Mouse (Mus musculus): ENCODE measurements at regions not wholly inside any gene's neighbourhood (a gene's known extent, or its start where the extent isn't known, plus 50 kb on each side); places are given as distances from the start of the nearest gene placed in this dataset.

- Histone ChIP-seq H3K4me3 (ENCODE audit: control insufficient read depth, low read depth, low read length) (no peak overlapping the region), H3K4me1 (ENCODE audit: control insufficient read depth, insufficient read depth, low read length) (no peaks in the 10 kb centered on the region), H3K27me3 (ENCODE audit: control insufficient read depth, insufficient read depth, low read length) (no peaks in the 10 kb centered on the region), H3K27ac (ENCODE audit: control insufficient read depth, insufficient read depth, low read depth, low read length) (no peak overlapping the region), H3K36me3 (ENCODE audit: control insufficient read depth, insufficient read depth, low read length) (no peaks in the 10 kb centered on the region)
- TF ChIP-seq CTCF (IDR thresholded peaks at IDR 0.05; ENCODE audit: control insufficient read depth, insufficient read depth, insufficient replicate concordance, low read depth, low read length) = peak; percentile 16; the same call in 1 of the 2 replicates
- TF ChIP-seq POLR2A (IDR thresholded peaks at IDR 0.05; ENCODE audit: control insufficient read depth, low read depth, low read length) = no peak
Measured at GRCm38 (mm10) chr1:185814901-185815300, 302.2 kb downstream of the Lyplal1 start.

- no peaks in the 10 kb centered on the region for H3K4me1 ChIP-seq (ENCODE audit: control insufficient read depth, insufficient read depth, low read length)
- no peaks in the 10 kb centered on the region for H3K36me3 ChIP-seq (ENCODE audit: control insufficient read depth, insufficient read depth, low read length)
- no peaks in the 10 kb centered on the region for H3K27me3 ChIP-seq (ENCODE audit: control insufficient read depth, insufficient read depth, low read length)
- no peak overlapping the region for H3K27ac ChIP-seq (ENCODE audit: control insufficient read depth, insufficient read depth, low read depth, low read length)
- no peak overlapping the region for H3K4me3 ChIP-seq (ENCODE audit: control insufficient read depth, low read depth, low read length)
- TF ChIP-seq POLR2A (IDR thresholded peaks at IDR 0.05; ENCODE audit: control insufficient read depth, low read depth, low read length) = no peak
Measured at GRCm38 (mm10) chr1:185819044-185819443, 298.1 kb downstream of the Lyplal1 start.

- no peaks in the 10 kb centered on the region for H3K4me1 ChIP-seq (ENCODE audit: control insufficient read depth, insufficient read depth, low read length)
- H3K4me3 ChIP-seq (ENCODE audit: control insufficient read depth, low read depth, low read length) = no peak overlapping the region
- no peak for TF ChIP-seq POLR2A (IDR thresholded peaks at IDR 0.05; ENCODE audit: control insufficient read depth, low read depth, low read length)
- TF ChIP-seq CTCF (IDR thresholded peaks at IDR 0.05; ENCODE audit: control insufficient read depth, insufficient read depth, insufficient replicate concordance, low read depth, low read length) = no peak
- H3K27ac ChIP-seq (ENCODE audit: control insufficient read depth, insufficient read depth, low read depth, low read length) = no peak overlapping the region
- no peaks in the 10 kb centered on the region for H3K27me3 ChIP-seq (ENCODE audit: control insufficient read depth, insufficient read depth, low read length)
- H3K36me3 ChIP-seq (ENCODE audit: control insufficient read depth, insufficient read depth, low read length) = no peaks in the 10 kb centered on the region
Measured at GRCm38 (mm10) chr1:185822241-185822640, 294.9 kb downstream of the Lyplal1 start.

- H3K4me1 ChIP-seq (ENCODE audit: control insufficient read depth, insufficient read depth, low read length) = no peaks in the 10 kb centered on the region
- H3K4me3 ChIP-seq (ENCODE audit: control insufficient read depth, low read depth, low read length) = no peak overlapping the region
- no peaks in the 10 kb centered on the region for H3K36me3 ChIP-seq (ENCODE audit: control insufficient read depth, insufficient read depth, low read length)
- H3K27ac ChIP-seq (ENCODE audit: control insufficient read depth, insufficient read depth, low read depth, low read length) = no peak overlapping the region
- no peaks in the 10 kb centered on the region for H3K27me3 ChIP-seq (ENCODE audit: control insufficient read depth, insufficient read depth, low read length)
- TF ChIP-seq POLR2A (IDR thresholded peaks at IDR 0.05; ENCODE audit: control insufficient read depth, low read depth, low read length) (no peak), CTCF (IDR thresholded peaks at IDR 0.05; ENCODE audit: control insufficient read depth, insufficient read depth, insufficient replicate concordance, low read depth, low read length) (no peak)
Measured at GRCm38 (mm10) chr1:185823226-185823625, 293.9 kb downstream of the Lyplal1 start.

GRCm38 (mm10) chr1:185823956-185824355 is 293.2 kb downstream of the Lyplal1 start:
- no peak overlapping the region for H3K27ac ChIP-seq (ENCODE audit: control insufficient read depth, insufficient read depth, low read depth, low read length)
- no peaks in the 10 kb centered on the region for H3K36me3 ChIP-seq (ENCODE audit: control insufficient read depth, insufficient read depth, low read length)
- no peaks in the 10 kb centered on the region for H3K4me1 ChIP-seq (ENCODE audit: control insufficient read depth, insufficient read depth, low read length)
- no peak overlapping the region for H3K4me3 ChIP-seq (ENCODE audit: control insufficient read depth, low read depth, low read length)
- no peak for TF ChIP-seq POLR2A (IDR thresholded peaks at IDR 0.05; ENCODE audit: control insufficient read depth, low read depth, low read length)
- TF ChIP-seq CTCF (IDR thresholded peaks at IDR 0.05; ENCODE audit: control insufficient read depth, insufficient read depth, insufficient replicate concordance, low read depth, low read length) = no peak
- no peaks in the 10 kb centered on the region for H3K27me3 ChIP-seq (ENCODE audit: control insufficient read depth, insufficient read depth, low read length)

GRCm38 (mm10) chr1:185827986-185828385 is 289.1 kb downstream of the Lyplal1 start:
- no peaks in the 10 kb centered on the region for H3K27me3 ChIP-seq (ENCODE audit: control insufficient read depth, insufficient read depth, low read length)
- no peaks in the 10 kb centered on the region for H3K36me3 ChIP-seq (ENCODE audit: control insufficient read depth, insufficient read depth, low read length)
- H3K27ac ChIP-seq (ENCODE audit: control insufficient read depth, insufficient read depth, low read depth, low read length) = no peak overlapping the region
- TF ChIP-seq POLR2A (IDR thresholded peaks at IDR 0.05; ENCODE audit: control insufficient read depth, low read depth, low read length) (no peak), CTCF (IDR thresholded peaks at IDR 0.05; ENCODE audit: control insufficient read depth, insufficient read depth, insufficient replicate concordance, low read depth, low read length) (no peak)
- H3K4me3 ChIP-seq (ENCODE audit: control insufficient read depth, low read depth, low read length) = no peak overlapping the region
- no peaks in the 10 kb centered on the region for H3K4me1 ChIP-seq (ENCODE audit: control insufficient read depth, insufficient read depth, low read length)

GRCm38 (mm10) chr1:185828486-185828885 is 288.6 kb downstream of the Lyplal1 start:
- no peaks in the 10 kb centered on the region for H3K27me3 ChIP-seq (ENCODE audit: control insufficient read depth, insufficient read depth, low read length)
- H3K36me3 ChIP-seq (ENCODE audit: control insufficient read depth, insufficient read depth, low read length) = no peaks in the 10 kb centered on the region
- TF ChIP-seq CTCF (IDR thresholded peaks at IDR 0.05; ENCODE audit: control insufficient read depth, insufficient read depth, insufficient replicate concordance, low read depth, low read length) (no peak), POLR2A (IDR thresholded peaks at IDR 0.05; ENCODE audit: control insufficient read depth, low read depth, low read length) (no peak)

GRCm38 (mm10) chr1:185832059-185832458 is 285.1 kb downstream of the Lyplal1 start:
- no peaks in the 10 kb centered on the region for H3K36me3 ChIP-seq (ENCODE audit: control insufficient read depth, insufficient read depth, low read length)
- H3K27ac ChIP-seq (ENCODE audit: control insufficient read depth, insufficient read depth, low read depth, low read length) = no peak overlapping the region
- no peak overlapping the region for H3K4me3 ChIP-seq (ENCODE audit: control insufficient read depth, low read depth, low read length)
- no peaks in the 10 kb centered on the region for H3K4me1 ChIP-seq (ENCODE audit: control insufficient read depth, insufficient read depth, low read length)
- TF ChIP-seq CTCF (IDR thresholded peaks at IDR 0.05; ENCODE audit: control insufficient read depth, insufficient read depth, insufficient replicate concordance, low read depth, low read length) = no peak
- no peak for TF ChIP-seq POLR2A (IDR thresholded peaks at IDR 0.05; ENCODE audit: control insufficient read depth, low read depth, low read length)
- H3K27me3 ChIP-seq (ENCODE audit: control insufficient read depth, insufficient read depth, low read length) = no peaks in the 10 kb centered on the region

More at GRCm38 (mm10) chr1:185828486-185828885, 288.6 kb downstream of the Lyplal1 start:
- Histone ChIP-seq H3K4me1 (ENCODE audit: control insufficient read depth, insufficient read depth, low read length) (no peaks in the 10 kb centered on the region), H3K4me3 (ENCODE audit: control insufficient read depth, low read depth, low read length) (no peak overlapping the region), H3K27ac (ENCODE audit: control insufficient read depth, insufficient read depth, low read depth, low read length) (no peak overlapping the region)

All from testis, adult 2 months (tissue).